Mouse (Mus musculus): Measurements from ENCODE around the gene Tpra1. TPM values are rescaled to one million over a fixed set of nuclear protein-coding genes. Genes with fewer than 3 reads are reported as not detected.

The Tpra1 gene
- polyA plus RNA-seq, 1 experiment: 15.5 TPM

DNA sequence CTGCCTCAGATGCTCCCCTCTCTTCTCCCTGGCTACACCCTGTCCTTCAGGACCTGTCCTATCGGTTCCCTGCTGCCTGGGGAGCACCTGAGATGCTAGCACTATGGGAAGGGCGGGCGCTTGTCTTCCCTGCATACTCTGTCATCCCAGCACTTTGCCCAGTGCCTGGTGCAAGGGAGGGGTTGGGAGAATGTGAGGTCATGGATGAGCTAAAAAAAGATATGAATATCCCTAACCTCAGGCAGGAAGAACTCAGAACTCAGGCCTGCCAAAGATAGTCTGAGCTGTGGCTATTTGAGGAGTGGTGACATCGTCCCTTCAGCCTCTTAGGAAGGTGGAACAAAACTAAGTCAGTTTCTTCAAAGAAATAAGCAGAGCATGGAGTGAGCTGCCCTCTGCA lies 39.6 kb downstream of the Tpra1 start:
- no peak overlapping the region for H3K27ac ChIP-seq (replicated peaks; ENCODE audit: low read depth, low read length)

DNA sequence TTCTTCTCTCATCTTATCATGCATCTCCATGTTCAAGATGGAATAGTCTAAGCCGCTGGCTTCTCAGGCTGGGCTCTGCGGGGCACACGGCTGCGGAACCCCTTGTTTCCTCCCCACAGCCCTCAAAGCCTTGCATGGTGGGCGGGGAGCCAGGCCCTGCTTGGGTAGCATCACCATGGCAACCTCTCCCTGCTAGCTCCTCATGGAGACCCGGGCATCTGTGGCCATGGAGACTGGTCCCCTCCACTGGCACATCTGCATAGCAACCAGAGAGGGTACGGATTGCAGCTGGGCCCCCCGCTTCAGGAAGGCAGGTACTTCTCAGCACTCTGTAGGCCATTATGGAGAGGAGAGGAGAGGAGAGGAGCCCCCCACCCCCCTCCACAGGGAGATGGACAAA lies 40.5 kb downstream of the Tpra1 start:
- H3K4me1 ChIP-seq (ENCODE audit: control insufficient read depth, insufficient read depth, insufficient read length, low read length): no peaks in the 10 kb centered on the region

More for the DNA sequence above, 39.6 kb downstream of the Tpra1 start:
- Histone ChIP-seq H3K4me3 (ENCODE audit: insufficient read depth, low read depth, low read length) (no peak overlapping the region), H3K4me1 (ENCODE audit: control insufficient read depth, insufficient read depth, insufficient read length, low read length) (no peaks in the 10 kb centered on the region)

DNA sequence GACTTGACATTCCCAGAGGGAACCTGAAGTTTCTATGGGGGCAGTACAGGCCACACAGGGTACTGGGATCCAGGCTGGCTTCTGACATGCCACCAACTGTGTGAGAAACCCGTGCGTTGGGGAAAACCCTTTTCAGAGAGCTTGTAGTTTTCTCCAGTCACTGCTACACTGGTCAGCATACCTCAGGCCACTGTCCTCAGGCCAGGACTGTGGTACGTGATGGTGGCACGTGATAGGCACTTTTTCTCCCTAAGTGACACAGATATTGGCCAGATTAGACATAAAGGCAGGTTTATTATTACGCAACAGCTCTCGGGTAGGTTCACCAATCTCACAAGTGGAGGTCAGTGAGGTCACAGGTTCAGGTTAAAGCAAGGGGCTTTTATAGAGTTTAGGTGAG lies 41.6 kb downstream of the Tpra1 start:
- Histone ChIP-seq H3K27ac (replicated peaks; ENCODE audit: low read depth, low read length) (no peak overlapping the region), H3K4me1 (ENCODE audit: control insufficient read depth, insufficient read depth, insufficient read length, low read length) (no peaks in the 10 kb centered on the region), H3K4me3 (ENCODE audit: insufficient read depth, low read depth, low read length) (no peak overlapping the region)

More for the DNA sequence above, 40.5 kb downstream of the Tpra1 start:
- H3K4me3 ChIP-seq (ENCODE audit: insufficient read depth, low read depth, low read length): no peak overlapping the region
- no peak overlapping the region for H3K27ac ChIP-seq (replicated peaks; ENCODE audit: low read depth, low read length)

DNA sequence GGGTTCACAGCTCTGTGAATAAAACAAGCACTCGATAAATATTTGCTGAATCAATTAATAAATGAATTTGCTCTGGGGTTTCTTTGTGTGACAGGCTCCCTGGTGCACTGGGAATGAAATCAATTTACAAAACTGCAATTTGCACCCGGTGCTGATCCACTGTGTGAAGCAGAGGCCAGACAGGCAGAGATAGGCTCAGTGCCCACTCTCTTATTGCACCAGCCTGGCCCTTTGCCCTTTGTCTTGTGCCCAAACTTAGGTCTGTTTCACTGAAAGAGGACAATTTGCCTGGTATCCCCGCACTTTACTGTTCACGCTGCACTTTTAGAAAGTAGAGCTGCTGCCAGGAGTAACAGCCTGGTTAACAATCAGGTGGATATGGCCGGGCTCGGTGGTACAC lies 44.4 kb downstream of the Tpra1 start:
- H3K4me3 ChIP-seq (ENCODE audit: insufficient read depth, low read depth, low read length): no peak overlapping the region
- no peak overlapping the region for H3K27ac ChIP-seq (replicated peaks; ENCODE audit: low read depth, low read length)
- H3K4me1 ChIP-seq (ENCODE audit: control insufficient read depth, insufficient read depth, insufficient read length, low read length): no peaks in the 10 kb centered on the region

DNA sequence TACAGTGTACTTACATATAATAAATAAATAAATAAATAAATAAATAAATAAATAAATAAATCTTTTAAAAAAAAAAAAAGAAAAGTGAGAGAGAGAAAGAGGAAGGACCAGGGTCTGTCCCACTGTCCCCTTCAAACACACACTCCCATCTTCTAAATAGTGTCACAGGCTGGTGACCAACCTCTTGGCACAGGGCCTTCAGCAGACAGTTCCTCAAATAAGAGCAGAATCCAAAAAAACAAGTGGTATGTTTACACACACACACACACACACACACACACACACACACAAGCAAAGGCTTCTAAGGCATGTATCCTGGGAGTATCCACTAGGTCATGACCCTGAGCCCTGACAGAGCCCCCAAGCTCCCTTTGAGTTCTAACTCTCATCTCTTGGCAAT lies 45.7 kb downstream of the Tpra1 start:
- H3K4me3 ChIP-seq (ENCODE audit: insufficient read depth, low read depth, low read length): no peak overlapping the region
- no peaks in the 10 kb centered on the region for H3K4me1 ChIP-seq (ENCODE audit: control insufficient read depth, insufficient read depth, insufficient read length, low read length)
- H3K27ac ChIP-seq (replicated peaks; ENCODE audit: low read depth, low read length): no peak overlapping the region

DNA sequence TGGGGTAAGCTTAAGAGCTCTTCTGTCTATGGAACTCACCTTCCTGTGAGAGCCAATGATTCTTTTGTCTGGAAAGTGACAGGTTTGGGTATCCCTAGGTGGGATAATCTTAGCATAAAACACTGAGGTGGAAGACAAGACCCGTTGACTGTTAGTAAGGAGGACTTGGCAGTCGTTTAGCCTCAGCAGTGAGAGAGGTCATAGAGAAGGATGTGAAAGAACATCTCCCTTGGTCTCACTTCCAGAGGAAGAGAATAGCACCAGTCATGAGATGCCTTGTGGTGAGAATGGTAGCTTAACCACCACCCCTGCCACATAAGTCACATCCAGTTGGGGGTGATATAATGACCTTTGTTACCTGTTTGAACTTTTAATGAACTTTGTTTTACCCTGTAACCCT lies 54.7 kb downstream of the Tpra1 start:
- H3K4me1 ChIP-seq (ENCODE audit: control insufficient read depth, insufficient read depth, insufficient read length, low read length): no peaks in the 10 kb centered on the region
- no peak overlapping the region for H3K27ac ChIP-seq (replicated peaks; ENCODE audit: low read depth, low read length)
- H3K4me3 ChIP-seq (ENCODE audit: insufficient read depth, low read depth, low read length): no peak overlapping the region

DNA sequence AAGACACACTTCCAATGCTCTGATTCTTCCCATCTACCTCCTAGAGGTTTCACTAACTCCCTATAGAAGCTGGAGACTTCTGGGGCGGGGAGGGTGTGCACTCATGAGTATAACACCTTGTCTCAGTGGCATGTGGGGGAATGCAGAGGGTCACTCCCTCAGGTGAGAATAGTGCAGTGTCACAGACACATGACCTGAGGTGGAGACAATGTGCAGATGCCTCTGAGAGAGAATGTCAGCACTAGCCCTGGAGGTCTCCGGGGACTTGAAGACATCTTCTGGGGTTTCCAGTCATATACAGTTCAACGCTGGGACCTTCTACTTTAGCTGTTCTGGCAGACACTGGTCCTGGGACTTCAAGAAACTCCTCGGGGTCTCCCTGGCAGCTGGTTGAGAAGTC lies 55.3 kb downstream of the Tpra1 start:
- no peaks in the 10 kb centered on the region for H3K4me1 ChIP-seq (ENCODE audit: control insufficient read depth, insufficient read depth, insufficient read length, low read length)
- H3K4me3 ChIP-seq (ENCODE audit: insufficient read depth, low read depth, low read length): no peak overlapping the region
- no peak overlapping the region for H3K27ac ChIP-seq (replicated peaks; ENCODE audit: low read depth, low read length)

DNA sequence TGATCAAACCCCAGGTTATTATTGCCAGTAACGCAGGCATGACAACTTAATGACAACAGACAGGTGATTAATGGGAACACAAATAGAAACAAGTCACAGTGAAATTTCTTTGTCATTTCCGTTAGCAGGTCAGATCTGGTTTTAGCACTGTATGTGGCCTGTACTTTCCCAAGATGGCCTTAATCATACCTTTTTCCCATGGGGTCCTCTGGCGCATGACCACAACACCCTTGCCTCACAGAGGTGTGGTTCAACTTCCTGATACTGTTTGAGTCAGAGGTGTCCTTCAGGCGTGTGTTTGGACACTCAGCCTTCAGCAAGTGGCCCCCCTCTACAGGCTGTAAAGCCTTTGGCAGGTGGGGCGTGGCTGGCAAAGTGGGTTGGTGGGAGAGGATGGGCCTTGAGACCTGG lies 55.8 kb downstream of the Tpra1 start:
- no peaks in the 10 kb centered on the region for H3K4me1 ChIP-seq (ENCODE audit: control insufficient read depth, insufficient read depth, insufficient read length, low read length)
- H3K4me3 ChIP-seq (ENCODE audit: insufficient read depth, low read depth, low read length): no peak overlapping the region
- no peak overlapping the region for H3K27ac ChIP-seq (replicated peaks; ENCODE audit: low read depth, low read length)

DNA sequence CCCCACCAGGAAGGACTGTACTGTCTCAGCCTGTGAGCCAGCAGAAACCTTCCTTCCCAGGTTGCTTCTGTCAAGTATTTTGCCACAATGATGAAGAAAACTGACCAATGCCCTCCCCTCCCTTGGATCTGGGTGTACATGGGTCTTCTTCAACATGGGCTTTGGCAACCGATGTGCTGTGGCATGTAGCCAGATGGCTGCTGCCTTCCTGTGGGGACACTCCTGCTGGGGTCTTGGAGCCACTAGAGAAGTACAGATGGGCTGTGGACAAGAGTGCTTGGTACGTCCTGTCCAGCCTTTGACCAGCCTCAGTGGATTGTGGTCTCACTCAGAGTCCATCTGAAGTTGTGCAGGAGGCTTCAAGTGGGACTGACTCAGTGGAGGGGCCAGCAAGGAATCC lies 56.3 kb downstream of the Tpra1 start:
- Histone ChIP-seq H3K4me1 (ENCODE audit: control insufficient read depth, insufficient read depth, insufficient read length, low read length) (no peaks in the 10 kb centered on the region), H3K4me3 (ENCODE audit: insufficient read depth, low read depth, low read length) (no peak overlapping the region)

DNA sequence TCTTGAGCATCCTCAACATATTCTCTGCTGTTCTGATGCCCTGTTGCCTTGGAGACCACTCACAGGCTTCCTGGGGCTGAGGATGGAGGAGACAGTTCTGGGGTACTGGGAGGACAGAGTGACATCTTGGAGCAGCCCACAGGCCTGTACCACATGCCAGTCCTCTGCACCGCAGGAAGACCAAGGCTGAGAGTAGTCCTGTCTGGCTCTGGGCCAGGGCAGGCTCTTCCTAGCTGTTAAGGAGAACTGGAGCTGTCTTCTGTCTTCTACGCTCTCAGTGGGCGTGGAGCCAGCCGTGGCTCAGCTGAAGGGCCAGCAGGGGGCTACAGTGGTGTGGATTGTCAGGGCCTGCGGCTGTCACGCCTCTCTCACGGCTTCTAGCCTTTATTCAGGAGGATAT lies 57.8 kb downstream of the Tpra1 start:
- no peaks in the 10 kb centered on the region for H3K4me1 ChIP-seq (ENCODE audit: control insufficient read depth, insufficient read depth, insufficient read length, low read length)
- H3K27ac ChIP-seq (replicated peaks; ENCODE audit: low read depth, low read length): no peak overlapping the region
- no peak overlapping the region for H3K4me3 ChIP-seq (ENCODE audit: insufficient read depth, low read depth, low read length)

More for the DNA sequence above, 56.3 kb downstream of the Tpra1 start:
- H3K27ac ChIP-seq (replicated peaks; ENCODE audit: low read depth, low read length): no peak overlapping the region

DNA sequence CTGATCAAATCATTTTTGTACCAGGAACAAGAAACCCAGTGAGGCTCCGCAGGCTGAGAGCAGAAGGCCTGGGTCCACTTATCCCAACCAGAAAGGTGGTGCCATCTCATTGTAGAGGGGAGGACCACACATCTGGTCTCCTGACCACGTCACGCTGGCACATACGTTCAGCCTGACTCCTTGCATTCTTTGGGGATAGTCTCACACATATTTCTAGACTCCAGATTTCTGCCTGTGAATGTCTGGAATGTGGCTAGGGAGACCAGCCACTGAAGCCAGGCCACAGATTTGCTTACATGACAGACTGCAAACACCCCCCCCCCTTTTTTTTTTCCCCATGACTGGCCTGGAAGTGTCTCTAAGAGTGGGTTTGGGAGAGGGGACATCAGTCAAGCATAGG lies 58.9 kb downstream of the Tpra1 start:
- Histone ChIP-seq H3K4me3 (ENCODE audit: insufficient read depth, low read depth, low read length) (no peak overlapping the region), H3K27ac (replicated peaks; ENCODE audit: low read depth, low read length) (no peak overlapping the region), H3K4me1 (ENCODE audit: control insufficient read depth, insufficient read depth, insufficient read length, low read length) (no peaks in the 10 kb centered on the region)

Other genes starting within 250 kb of the Tpra1 start
- gene Mgll, start 177.8 kb upstream of the Tpra1 start, polyA plus RNA-seq (2012; ENCODE audit: insufficient read depth, insufficient read length, missing spikeins): 257 and 493 TPM in 2 replicates
- gene Abtb1, start 60.3 kb upstream of the Tpra1 start, polyA plus RNA-seq (2012; ENCODE audit: insufficient read depth, insufficient read length, missing spikeins): 8.6 and 12.6 TPM in 2 replicates
- gene Podxl2, start 27.2 kb upstream of the Tpra1 start, polyA plus RNA-seq (2012; ENCODE audit: insufficient read depth, insufficient read length, missing spikeins): 1.1 and 1.6 TPM in 2 replicates
- 1.7 and 1.8 TPM in 2 replicates for gene Mcm2, start 3.5 kb upstream of the Tpra1 start, polyA plus RNA-seq (2012; ENCODE audit: insufficient read depth, insufficient read length, missing spikeins)

Data from brown adipose tissue, adult 24 weeks (tissue).